Mouse (Mus musculus): Measurements from ENCODE around the gene St3gal4. TPM values are rescaled to one million over a fixed set of nuclear protein-coding genes. Genes with fewer than 3 reads are reported as not detected.

Gene St3gal4
- polyA plus RNA-seq, 1 experiment from 2014 or later: 20.0 TPM

GRCm38 (mm10) chr9:35110051-35110450, 9.0 kb downstream of the St3gal4 start:
- Histone ChIP-seq H3K4me3 (ENCODE audit: low read length) (no peak overlapping the region), H3K4me2 (replicated peaks; ENCODE audit: low read depth, low read length) (no peak overlapping the region), H3K27ac (ENCODE audit: low read length) (no peak overlapping the region), H3K36me3 (ENCODE audit: insufficient read depth, low read length) (no peaks in the 10 kb centered on the region), H3K4me1 (ENCODE audit: insufficient read depth, low read length) (peaks cover 13% of the 10 kb centered on the region; the same call in 1 of the 2 replicates), H3K9ac (replicated peaks; ENCODE audit: low read length) (no peak overlapping the region), H3K27me3 (ENCODE audit: insufficient read depth, low read length) (no peaks in the 10 kb centered on the region), H3K9me3 (ENCODE audit: low read length) (no peaks in the 10 kb centered on the region)
- 84% methylated on average over 5 of the region's 5 CpGs for WGBS
- no peak for ATAC-seq (ENCODE audit: low FRiP score, low TSS enrichment)

GRCm38 (mm10) chr9:35108916-35109315, 10.2 kb downstream of the St3gal4 start:
- H3K36me3 ChIP-seq (ENCODE audit: insufficient read depth, low read length): no peaks in the 10 kb centered on the region
- no peak overlapping the region for H3K27ac ChIP-seq (ENCODE audit: low read length)
- no peaks in the 10 kb centered on the region for H3K9me3 ChIP-seq (ENCODE audit: low read length)
- no peak for ATAC-seq (ENCODE audit: low FRiP score, low TSS enrichment)
- peaks cover 13% of the 10 kb centered on the region; the same call in 1 of the 2 replicates for H3K4me1 ChIP-seq (ENCODE audit: insufficient read depth, low read length)
- H3K4me3 ChIP-seq (ENCODE audit: low read length): no peak overlapping the region
- no peaks in the 10 kb centered on the region for H3K27me3 ChIP-seq (ENCODE audit: insufficient read depth, low read length)
- WGBS: 52% methylated on average over 5 of the region's 5 CpGs
- H3K4me2 ChIP-seq (replicated peaks; ENCODE audit: low read depth, low read length): no peak overlapping the region
- no peak overlapping the region for H3K9ac ChIP-seq (replicated peaks; ENCODE audit: low read length)

GRCm38 (mm10) chr9:35108066-35108465, 11.0 kb downstream of the St3gal4 start:
- Histone ChIP-seq H3K4me1 (ENCODE audit: insufficient read depth, low read length) (peaks cover 13% of the 10 kb centered on the region; the same call in 1 of the 2 replicates), H3K4me3 (ENCODE audit: low read length) (no peak overlapping the region), H3K9ac (replicated peaks; ENCODE audit: low read length) (no peak overlapping the region), H3K27ac (ENCODE audit: low read length) (no peak overlapping the region), H3K4me2 (replicated peaks; ENCODE audit: low read depth, low read length) (no peak overlapping the region), H3K36me3 (ENCODE audit: insufficient read depth, low read length) (no peaks in the 10 kb centered on the region), H3K27me3 (ENCODE audit: insufficient read depth, low read length) (no peaks in the 10 kb centered on the region), H3K9me3 (ENCODE audit: low read length) (no peaks in the 10 kb centered on the region)
- ATAC-seq (ENCODE audit: low FRiP score, low TSS enrichment): no peak
- 75% methylated on average over 3 of the region's 3 CpGs for WGBS

- WGBS: 91% methylated on average over 5 of the region's 5 CpGs
- Histone ChIP-seq H3K9ac (replicated peaks; ENCODE audit: low read length) (no peak overlapping the region), H3K9me3 (ENCODE audit: low read length) (no peaks in the 10 kb centered on the region), H3K36me3 (ENCODE audit: insufficient read depth, low read length) (no peaks in the 10 kb centered on the region), H3K27me3 (ENCODE audit: insufficient read depth, low read length) (no peaks in the 10 kb centered on the region), H3K4me3 (ENCODE audit: low read length) (no peak overlapping the region), H3K4me1 (ENCODE audit: insufficient read depth, low read length) (peaks cover 12% of the 10 kb centered on the region; the same call in 1 of the 2 replicates), H3K4me2 (replicated peaks; ENCODE audit: low read depth, low read length) (no peak overlapping the region), H3K27ac (ENCODE audit: low read length) (no peak overlapping the region)
- ATAC-seq (ENCODE audit: low FRiP score, low TSS enrichment): no peak
Observed at GRCm38 (mm10) chr9:35107396-35107795, 11.7 kb downstream of the St3gal4 start.

GRCm38 (mm10) chr9:35105884-35106880, 12.9 kb downstream of the St3gal4 start:
- Histone ChIP-seq H3K4me2 (replicated peaks; ENCODE audit: low read depth, low read length) (no peak overlapping the region), H3K9ac (replicated peaks; ENCODE audit: low read length) (no peak overlapping the region)

GRCm38 (mm10) chr9:35105438-35105837, 13.6 kb downstream of the St3gal4 start:
- Histone ChIP-seq H3K4me3 (ENCODE audit: low read length) (no peak overlapping the region), H3K4me1 (ENCODE audit: insufficient read depth, low read length) (0 out of 2 replicates have a peak, but pooled peaks cover 2% of the 10 kb centered on the region), H3K27me3 (ENCODE audit: insufficient read depth, low read length) (no peaks in the 10 kb centered on the region), H3K36me3 (ENCODE audit: insufficient read depth, low read length) (0 out of 2 replicates have a peak, but pooled peaks cover 3% of the 10 kb centered on the region), H3K9me3 (ENCODE audit: low read length) (no peaks in the 10 kb centered on the region), H3K4me2 (replicated peaks; ENCODE audit: low read depth, low read length) (no peak overlapping the region), H3K9ac (replicated peaks; ENCODE audit: low read length) (no peak overlapping the region), H3K27ac (ENCODE audit: low read length) (no peak overlapping the region)
- ATAC-seq (ENCODE audit: low FRiP score, low TSS enrichment): no peak
- whole genome bisulfite sequencing: 68% methylated on average over 2 of the region's 2 CpGs

More at GRCm38 (mm10) chr9:35105884-35106880, 12.9 kb downstream of the St3gal4 start:
- no peaks in the 10 kb centered on the region for H3K27me3 ChIP-seq (ENCODE audit: insufficient read depth, low read length)
- WGBS: 64% methylated on average over 15 of the region's 15 CpGs
- no peak overlapping the region for H3K4me3 ChIP-seq (ENCODE audit: low read length)
- H3K27ac ChIP-seq (ENCODE audit: low read length): no peak overlapping the region
- no peak for ATAC-seq (ENCODE audit: low FRiP score, low TSS enrichment)
- 0 out of 2 replicates have a peak, but pooled peaks cover 2% of the 10 kb centered on the region for H3K4me1 ChIP-seq (ENCODE audit: insufficient read depth, low read length)
- H3K36me3 ChIP-seq (ENCODE audit: insufficient read depth, low read length): no peaks in the 10 kb centered on the region
- H3K9me3 ChIP-seq (ENCODE audit: low read length): no peaks in the 10 kb centered on the region

- no peak for ATAC-seq (ENCODE audit: low FRiP score, low TSS enrichment)
- 76% methylated on average over 4 of the region's 4 CpGs for WGBS
- no peak overlapping the region for H3K27ac ChIP-seq (ENCODE audit: low read length)
- H3K9ac ChIP-seq (replicated peaks; ENCODE audit: low read length): no peak overlapping the region
- H3K36me3 ChIP-seq (ENCODE audit: insufficient read depth, low read length): 0 out of 2 replicates have a peak, but pooled peaks cover 3% of the 10 kb centered on the region
- H3K9me3 ChIP-seq (ENCODE audit: low read length): no peaks in the 10 kb centered on the region
- H3K4me3 ChIP-seq (ENCODE audit: low read length): no peak overlapping the region
- H3K4me2 ChIP-seq (replicated peaks; ENCODE audit: low read depth, low read length): no peak overlapping the region
- no peaks in the 10 kb centered on the region for H3K27me3 ChIP-seq (ENCODE audit: insufficient read depth, low read length)
- 0 out of 2 replicates have a peak, but pooled peaks cover 2% of the 10 kb centered on the region for H3K4me1 ChIP-seq (ENCODE audit: insufficient read depth, low read length)
Observed at GRCm38 (mm10) chr9:35104711-35105110, 14.4 kb downstream of the St3gal4 start.

GRCm38 (mm10) chr9:35098762-35099161, 20.3 kb downstream of the St3gal4 start:
- no peak overlapping the region for H3K4me2 ChIP-seq (replicated peaks; ENCODE audit: low read depth, low read length)
- H3K27me3 ChIP-seq (ENCODE audit: insufficient read depth, low read length): no peaks in the 10 kb centered on the region
- H3K36me3 ChIP-seq (ENCODE audit: insufficient read depth, low read length): 0 out of 2 replicates have a peak, but pooled peaks cover 3% of the 10 kb centered on the region
- no peaks in the 10 kb centered on the region for H3K9me3 ChIP-seq (ENCODE audit: low read length)
- H3K4me3 ChIP-seq (ENCODE audit: low read length): no peak overlapping the region
- no peak for ATAC-seq (ENCODE audit: low FRiP score, low TSS enrichment)
- H3K27ac ChIP-seq (ENCODE audit: low read length): no peak overlapping the region
- H3K4me1 ChIP-seq (ENCODE audit: insufficient read depth, low read length): no peaks in the 10 kb centered on the region
- no peak overlapping the region for H3K9ac ChIP-seq (replicated peaks; ENCODE audit: low read length)
- 84% methylated on average over 4 of the region's 4 CpGs for WGBS

- no peak overlapping the region for H3K4me2 ChIP-seq (replicated peaks; ENCODE audit: low read depth, low read length)
- H3K4me1 ChIP-seq (ENCODE audit: insufficient read depth, low read length): no peaks in the 10 kb centered on the region
- H3K9ac ChIP-seq (replicated peaks; ENCODE audit: low read length): no peak overlapping the region
- no peaks in the 10 kb centered on the region for H3K9me3 ChIP-seq (ENCODE audit: low read length)
- 0 out of 2 replicates have a peak, but pooled peaks cover 3% of the 10 kb centered on the region for H3K36me3 ChIP-seq (ENCODE audit: insufficient read depth, low read length)
- WGBS: 87% methylated on average over 4 of the region's 4 CpGs
- no peak for ATAC-seq (ENCODE audit: low FRiP score, low TSS enrichment)
- H3K27ac ChIP-seq (ENCODE audit: low read length): no peak overlapping the region
- no peak overlapping the region for H3K4me3 ChIP-seq (ENCODE audit: low read length)
- H3K27me3 ChIP-seq (ENCODE audit: insufficient read depth, low read length): no peaks in the 10 kb centered on the region
Observed at GRCm38 (mm10) chr9:35097901-35098300, 21.2 kb downstream of the St3gal4 start.

- no peaks in the 10 kb centered on the region for H3K4me1 ChIP-seq (ENCODE audit: insufficient read depth, low read length)
- no peak for ATAC-seq (ENCODE audit: low FRiP score, low TSS enrichment)
- 67% methylated on average over 1 of the region's 1 CpGs for WGBS
- H3K9ac ChIP-seq (replicated peaks; ENCODE audit: low read length): no peak overlapping the region
- H3K27ac ChIP-seq (ENCODE audit: low read length): no peak overlapping the region
- no peak overlapping the region for H3K4me3 ChIP-seq (ENCODE audit: low read length)
- no peaks in the 10 kb centered on the region for H3K36me3 ChIP-seq (ENCODE audit: insufficient read depth, low read length)
- no peaks in the 10 kb centered on the region for H3K9me3 ChIP-seq (ENCODE audit: low read length)
- H3K27me3 ChIP-seq (ENCODE audit: insufficient read depth, low read length): no peaks in the 10 kb centered on the region
- no peak overlapping the region for H3K4me2 ChIP-seq (replicated peaks; ENCODE audit: low read depth, low read length)
Observed at GRCm38 (mm10) chr9:35095726-35096125, 23.3 kb downstream of the St3gal4 start.

Data from kidney, embryonic 16.5 days (tissue).